Mouse (Mus musculus): Measurements from ENCODE around the gene Kif17. TPM values are rescaled to one million over a fixed set of nuclear protein-coding genes. Genes with fewer than 3 reads are reported as not detected.
"Not testable (repeated sequence)": the region's sequence is repeated elsewhere in the genome, so short reads cannot be mapped to it uniquely, and the experiment has no call there.

Gene Kif17
- polyA plus RNA-seq, 1 experiment from 2014 or later: 0.44 TPM

- H3K27me3 ChIP-seq (ENCODE audit: control insufficient read depth, insufficient read depth, low read length): no peaks in the 10 kb centered on the region
- H3K27ac ChIP-seq (ENCODE audit: low read depth, low read length): peak overlapping the region; percentile 54; the same call in 1 of the 2 replicates
- no peak overlapping the region for H3K4me3 ChIP-seq (ENCODE audit: low read depth, low read length)
- no peak for ATAC-seq (replicated peaks; ENCODE audit: insufficient number of reproducible peaks, low FRiP score, low TSS enrichment)
- no peak overlapping the region for H3K9ac ChIP-seq (ENCODE audit: low read depth, low read length)
- H3K9me3 ChIP-seq (replicated peaks; ENCODE audit: control insufficient read depth, low read length): no peaks in the 10 kb centered on the region
- H3K36me3 ChIP-seq (ENCODE audit: control insufficient read depth, insufficient read depth, low read length): no peaks in the 10 kb centered on the region
- 76% methylated on average over 4 of the region's 4 CpGs for WGBS (ENCODE audit: insufficient replicate concordance)
- peaks cover 22% of the 10 kb centered on the region for H3K4me1 ChIP-seq (ENCODE audit: control insufficient read depth, insufficient read depth, low read length)
- H3K4me2 ChIP-seq: no peak overlapping the region
These were observed 72.5 kb downstream of the Kif17 start for GRCm38 (mm10) chr4:138322692-138323091.

- Histone ChIP-seq H3K27me3 (ENCODE audit: control insufficient read depth, insufficient read depth, low read length) (no peaks in the 10 kb centered on the region), H3K27ac (ENCODE audit: low read depth, low read length) (peak overlapping the region; percentile 90)
These were observed 73.5 kb downstream of the Kif17 start for GRCm38 (mm10) chr4:138323753-138324152.

GRCm38 (mm10) chr4:138324451-138324850, 74.2 kb downstream of the Kif17 start:
- WGBS (ENCODE audit: insufficient replicate concordance): 96% methylated on average over 3 of the region's 3 CpGs
- ATAC-seq (replicated peaks; ENCODE audit: insufficient number of reproducible peaks, low FRiP score, low TSS enrichment): no peak

More at GRCm38 (mm10) chr4:138323753-138324152, 73.5 kb downstream of the Kif17 start:
- WGBS (ENCODE audit: insufficient replicate concordance): 40% methylated on average over 4 of the region's 4 CpGs
- Histone ChIP-seq H3K9me3 (replicated peaks; ENCODE audit: control insufficient read depth, low read length) (no peaks in the 10 kb centered on the region), H3K4me2 (0 out of 2 replicates have a peak overlapping the region, but pooled peaks have one; percentile 10), H3K36me3 (ENCODE audit: control insufficient read depth, insufficient read depth, low read length) (no peaks in the 10 kb centered on the region), H3K4me3 (ENCODE audit: low read depth, low read length) (no peak overlapping the region), H3K4me1 (ENCODE audit: control insufficient read depth, insufficient read depth, low read length) (peaks cover 22% of the 10 kb centered on the region), H3K9ac (ENCODE audit: low read depth, low read length) (peak overlapping the region; percentile 44; the same call in 1 of the 2 replicates)
- no peak for ATAC-seq (replicated peaks; ENCODE audit: insufficient number of reproducible peaks, low FRiP score, low TSS enrichment)

GRCm38 (mm10) chr4:138325466-138326076, 75.3 kb downstream of the Kif17 start:
- H3K4me1 ChIP-seq (ENCODE audit: control insufficient read depth, insufficient read depth, low read length): peaks cover 22% of the 10 kb centered on the region
- H3K9ac ChIP-seq (ENCODE audit: low read depth, low read length): peak overlapping the region; percentile 92
- peak overlapping the region; percentile 64 for H3K4me2 ChIP-seq
- H3K27ac ChIP-seq (ENCODE audit: low read depth, low read length): peak overlapping the region; percentile 97
- no peaks in the 10 kb centered on the region; the same call in 1 of the 2 replicates for H3K27me3 ChIP-seq (ENCODE audit: control insufficient read depth, insufficient read depth, low read length)
- under 1% methylated on average over 45 of the region's 45 CpGs for WGBS (ENCODE audit: insufficient replicate concordance)
- H3K9me3 ChIP-seq (replicated peaks; ENCODE audit: control insufficient read depth, low read length): no peaks in the 10 kb centered on the region
- H3K4me3 ChIP-seq (ENCODE audit: low read depth, low read length): peak overlapping the region; percentile 72
- H3K36me3 ChIP-seq (ENCODE audit: control insufficient read depth, insufficient read depth, low read length): no peaks in the 10 kb centered on the region
- peak; percentile 93 for ATAC-seq (replicated peaks; ENCODE audit: insufficient number of reproducible peaks, low FRiP score, low TSS enrichment)

More at GRCm38 (mm10) chr4:138324451-138324850, 74.2 kb downstream of the Kif17 start:
- Histone ChIP-seq H3K36me3 (ENCODE audit: control insufficient read depth, insufficient read depth, low read length) (no peaks in the 10 kb centered on the region), H3K9ac (ENCODE audit: low read depth, low read length) (no peak overlapping the region), H3K9me3 (replicated peaks; ENCODE audit: control insufficient read depth, low read length) (no peaks in the 10 kb centered on the region), H3K4me1 (ENCODE audit: control insufficient read depth, insufficient read depth, low read length) (peaks cover 22% of the 10 kb centered on the region), H3K4me2 (no peak overlapping the region), H3K4me3 (ENCODE audit: low read depth, low read length) (no peak overlapping the region), H3K27me3 (ENCODE audit: control insufficient read depth, insufficient read depth, low read length) (no peaks in the 10 kb centered on the region), H3K27ac (ENCODE audit: low read depth, low read length) (peak overlapping the region; percentile 90)

- ATAC-seq (replicated peaks; ENCODE audit: insufficient number of reproducible peaks, low FRiP score, low TSS enrichment): peak; percentile 75
- Histone ChIP-seq H3K4me2 (peak within 1 kb of the TSS; percentile 64), H3K36me3 (ENCODE audit: control insufficient read depth, insufficient read depth, low read length) (no peaks in the 10 kb centered on the region), H3K9ac (ENCODE audit: low read depth, low read length) (peak within 1 kb of the TSS; percentile 92), H3K9me3 (replicated peaks; ENCODE audit: control insufficient read depth, low read length) (no peaks in the 10 kb centered on the region), H3K27ac (ENCODE audit: low read depth, low read length) (peak within 1 kb of the TSS; percentile 97), H3K4me1 (ENCODE audit: control insufficient read depth, insufficient read depth, low read length) (peaks cover 22% of the 10 kb centered on the region), H3K4me3 (ENCODE audit: low read depth, low read length) (peak within 1 kb of the TSS; percentile 72), H3K27me3 (ENCODE audit: control insufficient read depth, insufficient read depth, low read length) (peaks cover 5% of the 10 kb centered on the region)
- WGBS (ENCODE audit: insufficient replicate concordance): 3% methylated on average over 41 of the region's 41 CpGs
These were observed 76.0 kb downstream of the Kif17 start, which contains the start of gene Pink1 for GRCm38 (mm10) chr4:138326077-138326695. Pink1 (minus strand) TSS chr4:138326307.

GRCm38 (mm10) chr4:138327155-138327554, 76.9 kb downstream of the Kif17 start:
- H3K4me2 ChIP-seq; H3K36me3 ChIP-seq (ENCODE audit: control insufficient read depth, insufficient read depth, low read length); H3K4me3 ChIP-seq (ENCODE audit: low read depth, low read length); H3K27ac ChIP-seq (ENCODE audit: low read depth, low read length); H3K9me3 ChIP-seq (replicated peaks; ENCODE audit: control insufficient read depth, low read length); ATAC-seq (replicated peaks; ENCODE audit: insufficient number of reproducible peaks, low FRiP score, low TSS enrichment); H3K9ac ChIP-seq (ENCODE audit: low read depth, low read length): not testable (repeated sequence)
- H3K27me3 ChIP-seq (ENCODE audit: control insufficient read depth, insufficient read depth, low read length): peaks cover 13% of the 10 kb centered on the region
- peaks cover 16% of the 10 kb centered on the region for H3K4me1 ChIP-seq (ENCODE audit: control insufficient read depth, insufficient read depth, low read length)
- WGBS (ENCODE audit: insufficient replicate concordance): 58% methylated on average over 7 of the region's 12 CpGs

- Histone ChIP-seq H3K27me3 (ENCODE audit: control insufficient read depth, insufficient read depth, low read length) (peaks cover 18% of the 10 kb centered on the region), H3K4me2 (peak overlapping the region; percentile 51), H3K9me3 (replicated peaks; ENCODE audit: control insufficient read depth, low read length) (no peaks in the 10 kb centered on the region), H3K4me3 (ENCODE audit: low read depth, low read length) (peak overlapping the region; percentile 26; the same call in 1 of the 2 replicates), H3K9ac (ENCODE audit: low read depth, low read length) (no peak overlapping the region), H3K27ac (ENCODE audit: low read depth, low read length) (no peak overlapping the region; the same call in 1 of the 2 replicates), H3K4me1 (ENCODE audit: control insufficient read depth, insufficient read depth, low read length) (peaks cover 13% of the 10 kb centered on the region), H3K36me3 (ENCODE audit: control insufficient read depth, insufficient read depth, low read length) (no peaks in the 10 kb centered on the region)
- no peak for ATAC-seq (replicated peaks; ENCODE audit: insufficient number of reproducible peaks, low FRiP score, low TSS enrichment)
- 72% methylated on average over 7 of the region's 7 CpGs for WGBS (ENCODE audit: insufficient replicate concordance)
These were observed 77.7 kb downstream of the Kif17 start for GRCm38 (mm10) chr4:138327891-138328470.

GRCm38 (mm10) chr4:138330264-138330671, 80.0 kb downstream of the Kif17 start:
- no peak for ATAC-seq (replicated peaks; ENCODE audit: insufficient number of reproducible peaks, low FRiP score, low TSS enrichment)
- peaks cover 18% of the 10 kb centered on the region for H3K27me3 ChIP-seq (ENCODE audit: control insufficient read depth, insufficient read depth, low read length)
- H3K36me3 ChIP-seq (ENCODE audit: control insufficient read depth, insufficient read depth, low read length): no peaks in the 10 kb centered on the region
- no peak overlapping the region for H3K9ac ChIP-seq (ENCODE audit: low read depth, low read length)
- peaks cover 2% of the 10 kb centered on the region; the same call in 1 of the 2 replicates for H3K4me1 ChIP-seq (ENCODE audit: control insufficient read depth, insufficient read depth, low read length)
- H3K27ac ChIP-seq (ENCODE audit: low read depth, low read length): no peak overlapping the region
- no peak overlapping the region for H3K4me3 ChIP-seq (ENCODE audit: low read depth, low read length)
- H3K4me2 ChIP-seq: no peak overlapping the region
- no peaks in the 10 kb centered on the region for H3K9me3 ChIP-seq (replicated peaks; ENCODE audit: control insufficient read depth, low read length)
- 18% methylated on average over 15 of the region's 15 CpGs for WGBS (ENCODE audit: insufficient replicate concordance)
